Mouse (Mus musculus) stomach, postnatal 0 days (tissue): ENCODE measurements around the gene Olfr169.

Experiments used
- CTCF ChIP-seq: IDR thresholded peaks from 2 replicates; pipeline ENCODE4 v1.5.1; 2016; ENCODE audit warnings: antibody characterized with exemption, low read depth, mild to moderate bottlenecking, moderate library complexity
- EP300 ChIP-seq: optimal IDR thresholded peaks from 2 replicates; pipeline ENCODE3; 2016; ENCODE audit warnings: antibody characterized with exemption

DNA sequence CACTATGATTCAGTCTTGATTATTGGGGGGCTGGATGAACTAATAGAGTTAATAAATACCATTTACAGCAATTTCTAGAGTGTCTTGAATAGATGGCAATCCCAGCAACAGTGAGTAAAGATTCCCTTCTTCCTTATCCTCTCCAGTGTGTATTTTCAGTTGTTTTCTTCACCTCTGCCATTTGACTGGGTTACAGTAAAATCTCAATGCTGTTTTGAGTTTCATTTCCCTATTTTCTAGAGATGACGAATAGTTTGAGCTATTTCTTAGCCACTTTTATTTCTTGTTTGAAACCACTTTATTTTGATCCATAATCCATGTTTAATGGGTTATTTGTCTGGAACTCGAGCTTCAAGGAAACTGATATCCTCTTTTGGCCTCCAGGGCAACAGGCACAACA, 31.6 kb upstream of the Olfr169 start:
- TF ChIP-seq CTCF (no peak), EP300 (no peak)
